Mouse (Mus musculus) bone marrow, adult 2 months (tissue): ENCODE results near the gene Sap18.

Source experiments
- CTCF ChIP-seq: fragments of 200-500 bp; IDR thresholded peaks from 2 replicates; pipeline ENCODE4 v1.5.1; 2011; ENCODE audit warnings: low read length, control low read depth; ENCODE audit not compliant: control insufficient read depth, insufficient read depth
- POLR2A ChIP-seq: fragments of 200-500 bp; IDR thresholded peaks from 2 replicates; pipeline ENCODE4 v1.6.1; 2011; ENCODE audit warnings: low read depth, mild to moderate bottlenecking, control low read depth, low read length, borderline replicate concordance; ENCODE audit not compliant: control insufficient read depth

DNA sequence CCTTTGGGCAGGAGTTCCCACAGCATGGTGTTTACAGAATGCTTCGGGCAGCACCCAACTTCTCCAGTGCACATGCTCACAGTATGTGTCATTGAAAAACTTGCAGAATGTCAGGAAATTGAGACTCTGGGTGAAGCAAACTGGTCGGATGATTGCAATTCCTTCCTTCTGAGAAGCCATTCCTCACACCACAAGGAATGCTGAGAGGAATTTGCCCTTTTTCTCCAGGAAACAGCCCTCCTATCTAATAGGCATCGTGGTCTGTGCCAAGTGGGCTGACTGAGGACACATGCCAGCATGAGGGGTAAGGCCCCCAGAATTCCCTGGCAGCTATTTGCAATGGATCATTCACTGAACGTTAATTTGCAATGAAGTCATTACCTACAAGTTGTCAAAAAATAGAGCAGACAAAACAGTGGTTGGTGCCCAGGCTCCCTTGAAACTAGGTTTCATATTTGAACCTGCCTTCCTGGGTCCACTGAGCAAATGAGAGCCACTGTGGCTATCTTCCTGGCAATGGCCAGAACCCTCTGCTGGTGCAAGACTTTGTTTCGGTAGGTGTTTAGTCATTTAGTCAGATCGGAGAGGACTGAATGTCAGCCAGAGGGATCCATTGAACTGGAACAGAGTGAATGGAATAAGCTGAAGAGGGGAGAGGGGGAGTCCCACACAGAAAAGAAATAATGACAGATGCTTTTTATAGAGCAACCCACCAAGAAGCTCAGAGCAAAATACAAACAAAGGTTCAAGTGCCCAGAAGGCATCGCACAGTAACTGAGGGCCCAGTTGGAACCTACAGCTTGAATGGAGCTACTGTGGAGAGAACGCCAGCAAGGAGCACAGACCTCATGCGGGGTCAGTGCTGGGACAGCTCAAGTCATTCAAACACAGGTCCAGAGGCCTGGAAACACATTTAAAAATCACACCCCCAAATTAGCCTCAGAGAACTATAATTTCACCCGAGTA, 37.2 kb upstream of the Sap18 start:
- TF ChIP-seq CTCF, result no peak
- TF ChIP-seq POLR2A, result no peak
